Mouse (Mus musculus): ENCODE measurements around the gene Cars2. TPM values are rescaled to one million over a fixed set of nuclear protein-coding genes. Genes with fewer than 3 reads are reported as not detected.
A peak's percentile ranks its signal among the peaks of the same experiment; 100 is the strongest.
"Not testable (repeated sequence)": the region's sequence is repeated elsewhere in the genome, so short reads cannot be mapped to it uniquely, and the experiment has no call there.

The Cars2 gene
- total and polyA plus RNA-seq, 2 experiments: 23.9 to 27.0 TPM

DNA sequence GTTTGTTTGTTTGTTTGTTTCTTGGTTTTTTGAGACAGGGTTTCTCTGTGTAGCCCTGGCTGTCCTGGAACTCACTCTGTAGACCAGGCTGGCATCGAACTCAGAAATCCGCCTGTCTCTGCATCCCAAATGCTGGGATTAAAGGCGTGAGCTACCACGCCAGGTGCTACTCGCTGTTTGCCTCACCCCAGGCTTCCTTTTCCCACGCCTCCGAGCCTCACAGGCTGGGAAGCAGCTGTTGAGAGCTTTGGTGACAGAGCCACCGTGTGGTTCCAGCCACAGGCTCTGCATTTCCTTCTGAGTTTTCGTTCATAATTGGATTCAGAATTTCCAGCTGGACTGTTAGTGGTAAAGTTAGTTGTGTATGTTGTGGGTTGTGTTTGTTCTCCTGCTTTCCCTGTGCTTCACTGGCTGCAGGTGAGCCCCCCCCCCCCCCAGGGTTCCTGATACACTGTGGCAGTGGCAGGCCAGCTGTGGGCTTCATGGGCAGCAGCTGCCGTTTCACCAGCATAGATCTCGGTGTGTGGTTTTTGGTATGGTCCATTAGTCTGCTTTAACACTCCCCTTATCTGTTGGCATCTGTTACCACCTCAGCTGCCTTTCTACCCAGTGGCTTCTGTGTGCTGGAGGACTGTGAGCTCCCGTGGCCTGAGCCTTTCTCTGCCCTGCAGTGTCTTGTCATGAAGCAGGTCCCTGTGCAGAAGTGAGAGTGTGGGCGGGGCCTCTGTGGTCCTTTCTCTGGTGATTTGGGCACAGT lies 46.9 kb downstream of the Cars2 start:
- Histone ChIP-seq H3K27ac (replicated peaks; ENCODE audit: insufficient read depth, low read depth, low read length) (no peak overlapping the region), H3K4me1 (ENCODE audit: control insufficient read depth, insufficient read depth, low read length) (peaks cover 3% of the 10 kb centered on the region; the same call in 1 of the 2 replicates), H3K36me3 (ENCODE audit: control insufficient read depth, insufficient read depth, low read length) (peaks cover 11% of the 10 kb centered on the region), H3K9ac (ENCODE audit: low read depth, low read length) (no peak overlapping the region), H3K79me2 (ENCODE audit: control insufficient read depth, insufficient read depth, low read length) (peaks cover 6% of the 10 kb centered on the region; the same call in 1 of the 2 replicates), H3K27me3 (ENCODE audit: control insufficient read depth, insufficient read depth, low read length) (no peaks in the 10 kb centered on the region), H3K4me3 (ENCODE audit: insufficient read depth, low read depth, low read length) (no peak overlapping the region)
- TF ChIP-seq CTCF (IDR thresholded peaks at IDR 0.05; ENCODE audit: low read depth, low read length) (no peak), POLR2A (IDR thresholded peaks at IDR 0.05; ENCODE audit: extremely low read depth, insufficient read depth, low read length) (no peak)
- WGBS: 94% methylated on average over 13 of the region's 13 CpGs
- no peak for DNase-seq (ENCODE audit: extremely low read depth, low read depth, low spot score)

DNA sequence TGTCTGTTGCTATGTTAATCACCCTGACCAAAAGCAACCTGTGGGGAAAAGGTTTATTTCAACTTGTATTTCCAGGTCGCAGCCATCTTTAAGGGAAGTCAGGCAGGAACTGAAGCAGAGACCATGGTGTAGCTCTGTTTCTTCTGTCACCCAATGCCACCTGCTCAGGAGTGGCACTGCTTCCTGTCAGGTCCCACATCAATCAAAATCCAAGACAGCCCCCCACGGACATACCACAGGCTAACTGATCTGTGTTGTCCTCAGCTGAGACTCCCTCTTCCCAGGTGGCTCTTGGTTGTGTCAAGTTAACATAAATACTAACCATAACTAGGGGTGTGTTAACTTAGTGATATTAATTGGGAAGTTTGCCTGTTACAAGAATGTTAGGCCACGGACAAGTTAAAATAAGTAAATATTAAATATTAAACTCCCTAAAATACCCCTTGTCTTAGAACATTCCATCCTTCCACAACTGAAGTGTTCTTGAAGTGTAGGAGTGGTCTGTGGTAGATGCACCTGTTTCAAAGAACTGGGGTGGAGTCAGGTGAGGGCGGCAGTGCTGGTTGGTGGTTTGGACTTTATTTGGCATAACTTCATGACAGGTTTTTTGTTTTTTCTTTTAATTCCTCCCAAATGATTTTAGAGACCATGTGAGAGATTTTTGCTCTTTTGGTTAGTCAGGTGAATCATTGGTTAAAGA lies 51.6 kb downstream of the Cars2 start:
- Histone ChIP-seq H3K9ac (ENCODE audit: low read depth, low read length) (no peak overlapping the region), H3K36me3 (ENCODE audit: control insufficient read depth, insufficient read depth, low read length) (peaks cover 4% of the 10 kb centered on the region), H3K79me2 (ENCODE audit: control insufficient read depth, insufficient read depth, low read length) (peaks cover 15% of the 10 kb centered on the region; the same call in 1 of the 2 replicates), H3K27ac (replicated peaks; ENCODE audit: insufficient read depth, low read depth, low read length) (no peak overlapping the region), H3K4me3 (ENCODE audit: insufficient read depth, low read depth, low read length) (no peak overlapping the region), H3K4me1 (ENCODE audit: control insufficient read depth, insufficient read depth, low read length) (peaks cover 14% of the 10 kb centered on the region), H3K27me3 (ENCODE audit: control insufficient read depth, insufficient read depth, low read length) (no peaks in the 10 kb centered on the region)
- TF ChIP-seq POLR2A (IDR thresholded peaks at IDR 0.05; ENCODE audit: extremely low read depth, insufficient read depth, low read length) (no peak), CTCF (IDR thresholded peaks at IDR 0.05; ENCODE audit: low read depth, low read length) (no peak)
- DNase-seq (ENCODE audit: extremely low read depth, low read depth, low spot score): no peak
- 80% methylated on average over 4 of the region's 4 CpGs for WGBS

- Histone ChIP-seq H3K36me3 (ENCODE audit: control insufficient read depth, insufficient read depth, low read length) (peaks cover 2% of the 10 kb centered on the region; the same call in 1 of the 2 replicates), H3K79me2 (ENCODE audit: control insufficient read depth, insufficient read depth, low read length) (peaks cover 15% of the 10 kb centered on the region; the same call in 1 of the 2 replicates), H3K4me1 (ENCODE audit: control insufficient read depth, insufficient read depth, low read length) (peaks cover 14% of the 10 kb centered on the region), H3K9ac (ENCODE audit: low read depth, low read length) (no peak overlapping the region; the same call in 1 of the 2 replicates), H3K27ac (replicated peaks; ENCODE audit: insufficient read depth, low read depth, low read length) (no peak overlapping the region), H3K27me3 (ENCODE audit: control insufficient read depth, insufficient read depth, low read length) (no peaks in the 10 kb centered on the region), H3K4me3 (ENCODE audit: insufficient read depth, low read depth, low read length) (no peak overlapping the region)
- peak; percentile 14 for DNase-seq (ENCODE audit: extremely low read depth, low read depth, low spot score)
- 56% methylated on average over 12 of the region's 12 CpGs for WGBS
- TF ChIP-seq CTCF (IDR thresholded peaks at IDR 0.05; ENCODE audit: low read depth, low read length) (no peak), POLR2A (IDR thresholded peaks at IDR 0.05; ENCODE audit: extremely low read depth, insufficient read depth, low read length) (no peak)
Observed at GRCm38 (mm10) chr8:11498281-11498680, 52.3 kb downstream of the Cars2 start.

DNA sequence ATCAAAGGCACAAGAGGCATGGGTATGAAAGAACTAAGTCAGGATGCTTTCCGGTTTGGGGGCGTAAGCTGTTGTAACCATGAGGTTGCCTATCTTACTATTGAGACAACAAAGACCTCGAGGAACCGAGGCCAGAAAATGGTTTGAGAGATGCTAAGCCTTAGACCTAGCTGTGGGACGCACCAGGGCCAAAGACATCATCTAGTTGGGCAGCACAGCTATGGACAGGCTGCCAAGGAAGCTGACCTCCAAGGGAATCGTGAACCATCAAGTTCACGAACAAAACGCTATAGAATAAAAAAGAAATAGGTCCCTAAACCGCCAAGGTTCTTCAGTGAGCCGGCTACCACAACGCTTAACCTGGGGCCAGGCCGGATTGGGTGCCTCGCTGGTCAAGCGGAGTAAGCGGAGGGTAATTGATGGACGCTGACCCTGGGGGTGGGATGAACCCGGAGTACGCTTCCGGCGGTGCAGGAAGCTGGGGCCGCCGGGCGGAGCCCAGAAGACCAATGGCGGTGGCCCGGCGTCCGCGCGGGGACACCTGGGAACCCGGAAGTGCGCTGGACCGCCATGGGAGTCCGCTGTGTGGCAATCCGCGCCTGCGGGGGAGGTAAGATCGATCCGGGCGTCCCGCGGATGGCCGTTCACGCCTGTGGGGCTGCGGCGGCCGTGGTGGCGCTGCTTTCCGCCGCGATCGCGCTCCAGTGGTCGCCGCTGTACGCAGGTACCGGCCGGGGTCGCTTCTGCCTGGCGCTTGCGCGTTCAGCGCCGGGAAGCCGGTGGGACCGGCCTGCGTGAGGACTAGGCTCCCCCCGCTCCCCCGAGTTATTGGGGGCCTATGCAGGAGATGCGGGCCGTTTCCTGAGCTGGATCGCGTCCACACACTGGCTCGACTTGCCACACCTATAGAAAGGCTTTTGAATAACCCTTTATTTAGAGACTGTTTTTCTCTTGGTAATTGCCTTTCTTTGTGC lies 53.3 kb downstream of the Cars2 start, which contains the start of gene Naxd:
TSS of gene Naxd (plus strand) at position 490 of the 974 bp plus-strand sequence.
- H3K4me3 ChIP-seq (ENCODE audit: insufficient read depth, low read depth, low read length): peak within 1 kb of the TSS; percentile 78
- WGBS: 3% methylated on average over 73 of the region's 73 CpGs
- peaks cover 14% of the 10 kb centered on the region for H3K4me1 ChIP-seq (ENCODE audit: control insufficient read depth, insufficient read depth, low read length)
- peak within 1 kb of the TSS; percentile 67 for H3K27ac ChIP-seq (replicated peaks; ENCODE audit: insufficient read depth, low read depth, low read length)
- no peaks in the 10 kb centered on the region for H3K27me3 ChIP-seq (ENCODE audit: control insufficient read depth, insufficient read depth, low read length)
- peak within 1 kb of the TSS; percentile 93 for H3K9ac ChIP-seq (ENCODE audit: low read depth, low read length)
- H3K79me2 ChIP-seq (ENCODE audit: control insufficient read depth, insufficient read depth, low read length): peaks cover 15% of the 10 kb centered on the region; the same call in 1 of the 2 replicates
- TF ChIP-seq POLR2A (IDR thresholded peaks at IDR 0.05; ENCODE audit: extremely low read depth, insufficient read depth, low read length) (peak; percentile 55), CTCF (IDR thresholded peaks at IDR 0.05; ENCODE audit: low read depth, low read length) (no peak)
- H3K36me3 ChIP-seq (ENCODE audit: control insufficient read depth, insufficient read depth, low read length): no peaks in the 10 kb centered on the region
- DNase-seq (ENCODE audit: extremely low read depth, low read depth, low spot score): peak; percentile 82

DNA sequence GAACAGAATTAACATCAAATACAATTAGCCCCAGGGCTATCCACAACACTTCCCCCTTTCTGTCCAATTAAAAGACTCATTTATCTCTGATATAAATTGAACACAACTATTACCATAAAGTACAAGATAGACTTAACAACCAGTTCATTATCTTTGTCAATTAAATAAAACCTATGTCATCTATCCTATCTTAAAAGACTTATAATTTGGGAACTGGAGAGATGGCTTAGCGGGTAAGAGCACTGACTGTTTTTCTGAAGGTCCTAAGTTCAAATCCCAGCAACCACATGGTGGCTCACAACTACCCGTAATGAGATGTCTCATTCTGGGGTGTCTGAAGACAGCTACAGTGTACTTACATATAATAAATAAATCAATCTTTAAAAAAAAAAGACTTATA lies 58.2 kb downstream of the Cars2 start:
- H3K27me3 ChIP-seq (ENCODE audit: control insufficient read depth, insufficient read depth, low read length): not testable (repeated sequence)
- 91% methylated on average over 2 of the region's 2 CpGs for WGBS

More for the DNA sequence above, 58.2 kb downstream of the Cars2 start:
- not testable (repeated sequence) for H3K79me2 ChIP-seq (ENCODE audit: control insufficient read depth, insufficient read depth, low read length); H3K4me3 ChIP-seq (ENCODE audit: insufficient read depth, low read depth, low read length); H3K27ac ChIP-seq (replicated peaks; ENCODE audit: insufficient read depth, low read depth, low read length); DNase-seq (ENCODE audit: extremely low read depth, low read depth, low spot score); H3K36me3 ChIP-seq (ENCODE audit: control insufficient read depth, insufficient read depth, low read length); H3K4me1 ChIP-seq (ENCODE audit: control insufficient read depth, insufficient read depth, low read length); H3K9ac ChIP-seq (ENCODE audit: low read depth, low read length)
